Mouse (Mus musculus): ENCODE measurements around the gene Pnkp. TPM values are rescaled to one million over a fixed set of nuclear protein-coding genes. Genes with fewer than 3 reads are reported as not detected.
"Not testable (repeated sequence)": the region's sequence is repeated elsewhere in the genome, so short reads cannot be mapped to it uniquely, and the experiment has no call there.

Pnkp gene
- polyA plus RNA-seq, 1 experiment from 2014 or later, result 26.5 TPM

DNA sequence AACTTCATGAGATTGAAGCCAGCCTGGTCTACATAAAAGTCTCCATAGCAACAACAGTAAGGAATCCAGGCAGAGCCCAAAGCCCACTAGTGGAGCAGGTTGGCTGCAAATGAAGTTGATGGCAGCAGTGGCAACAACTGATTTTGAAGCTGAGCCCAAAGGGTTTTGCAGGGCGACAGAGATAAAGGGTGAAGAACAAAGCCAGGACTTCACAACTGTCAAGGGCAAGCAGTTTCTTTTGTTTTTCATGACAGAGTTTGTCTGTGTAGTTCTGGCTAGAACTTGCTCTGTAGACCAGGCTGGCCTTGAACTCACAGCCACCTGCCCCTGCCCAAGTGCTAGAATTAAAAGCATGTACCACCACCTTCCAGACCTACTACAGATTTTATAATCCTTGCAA, 14.2 kb downstream of the Pnkp start:
- Histone ChIP-seq H3K9ac (no peak overlapping the region), H3K4me1 (replicated peaks; ENCODE audit: control insufficient read depth, insufficient read depth, low read length) (peaks cover 29% of the 10 kb centered on the region), H3K4me3 (replicated peaks; ENCODE audit: low read length) (no peak overlapping the region), H3K36me3 (replicated peaks; ENCODE audit: control insufficient read depth, insufficient read depth) (peaks cover 13% of the 10 kb centered on the region), H3K9me3 (ENCODE audit: control insufficient read depth, low read length) (no peaks in the 10 kb centered on the region), H3K27me3 (ENCODE audit: control insufficient read depth, insufficient read depth, low read length) (no peaks in the 10 kb centered on the region), H3K4me2 (replicated peaks) (no peak overlapping the region), H3K27ac (no peak overlapping the region)
- ATAC-seq (ENCODE audit: low FRiP score) (no peak), DNase-seq (ENCODE audit: low spot score) (no peak)
- WGBS, result 32% methylated on average over 1 of the region's 1 CpGs

DNA sequence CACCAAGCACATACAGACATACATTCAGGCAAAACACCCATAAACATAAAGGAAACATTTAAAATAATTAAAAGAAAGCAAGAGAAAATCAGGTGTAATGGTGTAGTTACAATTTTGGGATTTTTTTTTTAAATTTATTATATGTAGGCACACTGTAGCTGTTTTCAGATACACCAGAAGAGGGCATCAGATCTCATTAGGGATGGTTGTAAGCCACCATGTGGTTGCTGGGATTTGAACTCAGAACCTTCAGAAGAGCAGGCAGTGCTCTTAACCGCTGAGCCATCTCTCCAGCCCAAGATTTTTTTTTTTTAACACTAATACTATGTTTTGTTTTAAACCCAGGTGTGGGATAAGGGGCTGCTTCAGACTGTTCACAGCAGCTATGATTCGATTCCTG, 14.8 kb downstream of the Pnkp start:
- not testable (repeated sequence) for H3K4me2 ChIP-seq (replicated peaks)

DNA sequence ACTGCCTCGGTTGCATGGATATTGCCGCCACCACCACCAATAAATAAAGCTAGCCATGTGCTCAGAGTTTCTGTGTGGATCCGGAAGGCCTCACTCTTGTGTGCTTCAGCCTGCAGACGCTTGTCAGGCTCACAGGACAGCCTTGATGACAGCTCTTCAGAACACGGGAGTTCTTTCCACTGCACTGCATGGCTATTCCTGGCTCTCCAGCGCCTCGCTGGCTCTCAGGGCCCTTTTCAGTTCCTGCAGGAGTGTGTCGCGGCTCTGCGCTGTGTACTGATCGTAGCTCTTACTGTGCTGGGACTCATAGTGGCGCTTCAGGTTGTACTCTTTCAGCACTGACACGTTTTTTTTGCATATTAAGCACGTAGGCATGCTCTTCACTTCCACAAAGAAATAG, 20.9 kb downstream of the Pnkp start:
- Histone ChIP-seq H3K27me3 (ENCODE audit: control insufficient read depth, insufficient read depth, low read length) (no peaks in the 10 kb centered on the region), H3K4me3 (replicated peaks; ENCODE audit: low read length) (no peak overlapping the region), H3K4me1 (replicated peaks; ENCODE audit: control insufficient read depth, insufficient read depth, low read length) (no peaks in the 10 kb centered on the region), H3K9me3 (ENCODE audit: control insufficient read depth, low read length) (no peaks in the 10 kb centered on the region), H3K36me3 (replicated peaks; ENCODE audit: control insufficient read depth, insufficient read depth) (peaks cover 71% of the 10 kb centered on the region), H3K27ac (no peak overlapping the region), H3K9ac (no peak overlapping the region), H3K4me2 (replicated peaks) (no peak overlapping the region)
- DNase-seq (ENCODE audit: low spot score) (no peak), ATAC-seq (ENCODE audit: low FRiP score) (no peak)
- WGBS, result 91% methylated on average over 14 of the region's 14 CpGs

More for the DNA sequence above, 14.8 kb downstream of the Pnkp start:
- Histone ChIP-seq H3K36me3 (replicated peaks; ENCODE audit: control insufficient read depth, insufficient read depth) (peaks cover 12% of the 10 kb centered on the region), H3K4me1 (replicated peaks; ENCODE audit: control insufficient read depth, insufficient read depth, low read length) (peaks cover 23% of the 10 kb centered on the region)
- ATAC-seq (ENCODE audit: low FRiP score); H3K27me3 ChIP-seq (ENCODE audit: control insufficient read depth, insufficient read depth, low read length); DNase-seq (ENCODE audit: low spot score); H3K4me3 ChIP-seq (replicated peaks; ENCODE audit: low read length); H3K9me3 ChIP-seq (ENCODE audit: control insufficient read depth, low read length); H3K27ac ChIP-seq; H3K9ac ChIP-seq: not testable (repeated sequence)
- WGBS, result 95% methylated on average over 2 of the region's 2 CpGs

DNA sequence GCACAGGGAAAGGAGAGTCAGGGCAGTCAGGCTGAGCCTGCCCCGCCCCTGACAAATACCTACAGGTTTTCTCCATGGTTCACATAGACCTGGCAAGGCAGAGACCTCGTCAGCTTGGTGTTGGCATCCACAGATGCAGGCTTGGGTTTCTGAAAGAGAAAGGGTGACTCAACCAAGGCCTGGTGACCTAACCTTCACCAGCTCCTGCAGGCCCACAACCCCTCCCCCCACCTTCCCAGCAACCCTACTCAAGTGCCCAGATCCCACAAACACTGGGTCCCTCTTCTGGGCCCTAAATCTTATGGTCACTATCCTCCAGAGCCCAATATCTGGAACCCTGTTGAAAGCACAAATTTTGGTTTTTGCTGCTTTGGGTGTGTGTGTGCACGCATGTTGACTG, 26.1 kb downstream of the Pnkp start:
- Histone ChIP-seq H3K4me2 (replicated peaks) (no peak overlapping the region), H3K4me1 (replicated peaks; ENCODE audit: control insufficient read depth, insufficient read depth, low read length) (no peaks in the 10 kb centered on the region; the same call in 1 of the 2 replicates), H3K9ac (no peak overlapping the region), H3K4me3 (replicated peaks; ENCODE audit: low read length) (no peak overlapping the region), H3K27me3 (ENCODE audit: control insufficient read depth, insufficient read depth, low read length) (no peaks in the 10 kb centered on the region), H3K27ac (no peak overlapping the region), H3K36me3 (replicated peaks; ENCODE audit: control insufficient read depth, insufficient read depth) (peaks cover 92% of the 10 kb centered on the region), H3K9me3 (ENCODE audit: control insufficient read depth, low read length) (no peaks in the 10 kb centered on the region)
- no peak for DNase-seq (ENCODE audit: low spot score)
- WGBS, result 97% methylated on average over 3 of the region's 3 CpGs
- no peak for ATAC-seq (ENCODE audit: low FRiP score)

DNA sequence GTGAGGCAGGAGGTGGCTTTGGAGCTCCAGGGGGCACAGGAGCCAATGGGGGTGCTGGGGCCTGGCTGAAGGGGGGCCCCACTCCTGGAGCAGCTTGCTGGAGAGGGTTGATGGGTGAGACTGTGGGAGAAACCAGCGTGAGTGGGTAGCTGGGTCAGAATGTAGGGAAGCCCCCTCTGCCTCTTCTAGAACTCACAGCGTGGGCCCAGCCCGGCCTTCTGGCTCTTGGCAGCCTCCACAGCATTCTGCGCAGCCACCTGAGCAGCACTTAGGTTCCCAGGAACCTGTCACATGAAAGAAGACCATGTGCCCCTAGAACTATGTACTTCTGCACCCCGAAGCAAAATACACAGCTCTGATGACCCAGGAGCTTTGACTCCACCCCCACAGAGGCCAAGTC, 27.7 kb downstream of the Pnkp start:
- DNase-seq (ENCODE audit: low spot score) (no peak), ATAC-seq (ENCODE audit: low FRiP score) (no peak)
- Histone ChIP-seq H3K36me3 (replicated peaks; ENCODE audit: control insufficient read depth, insufficient read depth) (peaks cover 91% of the 10 kb centered on the region), H3K9ac (no peak overlapping the region), H3K4me1 (replicated peaks; ENCODE audit: control insufficient read depth, insufficient read depth, low read length) (no peaks in the 10 kb centered on the region; the same call in 1 of the 2 replicates), H3K4me3 (replicated peaks; ENCODE audit: low read length) (no peak overlapping the region), H3K27ac (no peak overlapping the region), H3K27me3 (ENCODE audit: control insufficient read depth, insufficient read depth, low read length) (no peaks in the 10 kb centered on the region), H3K4me2 (replicated peaks) (no peak overlapping the region), H3K9me3 (ENCODE audit: control insufficient read depth, low read length) (no peaks in the 10 kb centered on the region)
- 93% methylated on average over 5 of the region's 5 CpGs for WGBS

DNA sequence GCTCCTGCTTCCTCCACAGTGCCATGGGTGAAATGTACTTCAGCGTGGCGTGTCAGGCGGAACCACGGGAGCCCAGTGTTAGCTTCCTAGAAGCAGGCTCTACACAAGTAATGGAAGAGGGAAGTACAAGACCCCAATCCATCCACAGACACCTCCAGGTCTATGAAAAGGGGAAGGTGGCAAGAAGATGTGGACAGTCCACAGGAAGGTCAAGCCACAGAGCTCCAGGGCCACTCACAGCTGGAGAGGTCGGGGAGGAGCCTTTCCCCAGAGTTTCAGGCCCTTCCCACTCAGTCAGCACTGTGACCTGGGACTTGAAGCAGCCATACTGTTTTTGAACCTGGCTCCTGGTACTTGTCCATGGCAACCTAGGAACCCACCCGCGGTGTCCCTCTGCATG, 30.0 kb downstream of the Pnkp start:
- Histone ChIP-seq H3K9ac (no peak overlapping the region), H3K4me1 (replicated peaks; ENCODE audit: control insufficient read depth, insufficient read depth, low read length) (peaks cover 16% of the 10 kb centered on the region), H3K4me2 (replicated peaks) (no peak overlapping the region), H3K27ac (no peak overlapping the region), H3K27me3 (ENCODE audit: control insufficient read depth, insufficient read depth, low read length) (no peaks in the 10 kb centered on the region), H3K9me3 (ENCODE audit: control insufficient read depth, low read length) (no peaks in the 10 kb centered on the region), H3K4me3 (replicated peaks; ENCODE audit: low read length) (no peak overlapping the region), H3K36me3 (replicated peaks; ENCODE audit: control insufficient read depth, insufficient read depth) (peaks cover 78% of the 10 kb centered on the region)
- 88% methylated on average over 7 of the region's 7 CpGs for WGBS
- DNase-seq (ENCODE audit: low spot score) (no peak), ATAC-seq (ENCODE audit: low FRiP score) (no peak)

DNA sequence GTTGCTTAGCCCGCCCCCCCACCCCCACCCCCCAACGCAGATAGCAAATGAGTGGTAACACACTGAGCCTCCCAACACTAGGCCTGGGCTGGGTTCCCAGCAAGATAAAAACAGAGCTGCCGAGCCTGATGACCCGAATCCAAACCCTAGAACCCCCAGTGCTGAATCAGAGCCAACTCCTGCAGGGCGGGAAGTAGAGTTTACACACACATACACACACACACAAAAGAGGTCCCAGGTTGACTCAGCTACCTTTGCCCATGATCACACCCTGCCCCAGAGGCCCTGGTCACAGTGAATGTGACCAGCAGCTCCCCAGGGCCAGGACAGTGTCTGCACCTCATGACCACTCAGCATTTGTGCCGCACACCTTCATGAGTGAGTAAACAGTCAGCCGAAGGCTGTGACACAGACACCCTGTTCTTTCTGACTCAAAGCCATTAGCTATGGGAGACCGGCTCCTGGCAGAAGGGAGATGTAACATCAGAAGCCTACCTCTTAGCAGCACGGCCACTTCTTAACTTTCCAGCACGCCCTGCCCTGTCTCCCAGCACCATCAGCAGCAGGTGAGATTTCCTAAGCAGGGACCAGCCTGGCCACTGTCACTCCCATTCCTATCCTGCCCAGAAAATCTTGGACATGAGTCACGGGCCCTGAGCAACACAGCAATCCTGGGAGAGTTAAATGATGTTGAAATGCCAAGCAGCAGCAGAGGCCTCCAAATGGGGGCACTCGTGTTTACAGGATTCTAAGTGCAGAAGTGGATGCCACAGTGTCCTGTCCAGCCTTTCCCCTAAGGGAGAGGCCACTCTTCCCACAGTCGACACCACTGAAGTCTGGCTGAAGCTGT, 31.5 kb downstream of the Pnkp start:
- H3K27ac ChIP-seq, result 0 out of 2 replicates have a peak overlapping the region, but pooled peaks have one; percentile 20
- DNase-seq (ENCODE audit: low spot score), result no peak
- peaks cover 62% of the 10 kb centered on the region for H3K36me3 ChIP-seq (replicated peaks; ENCODE audit: control insufficient read depth, insufficient read depth)
- WGBS, result 79% methylated on average over 13 of the region's 13 CpGs
- H3K4me2 ChIP-seq (replicated peaks), result 0 out of 2 replicates have a peak overlapping the region, but pooled peaks have one; percentile 17
- no peaks in the 10 kb centered on the region for H3K27me3 ChIP-seq (ENCODE audit: control insufficient read depth, insufficient read depth, low read length)
- no peak overlapping the region for H3K4me3 ChIP-seq (replicated peaks; ENCODE audit: low read length)
- no peaks in the 10 kb centered on the region for H3K9me3 ChIP-seq (ENCODE audit: control insufficient read depth, low read length)
- no peak overlapping the region for H3K9ac ChIP-seq
- peaks cover 22% of the 10 kb centered on the region for H3K4me1 ChIP-seq (replicated peaks; ENCODE audit: control insufficient read depth, insufficient read depth, low read length)
- no peak for ATAC-seq (ENCODE audit: low FRiP score)

DNA sequence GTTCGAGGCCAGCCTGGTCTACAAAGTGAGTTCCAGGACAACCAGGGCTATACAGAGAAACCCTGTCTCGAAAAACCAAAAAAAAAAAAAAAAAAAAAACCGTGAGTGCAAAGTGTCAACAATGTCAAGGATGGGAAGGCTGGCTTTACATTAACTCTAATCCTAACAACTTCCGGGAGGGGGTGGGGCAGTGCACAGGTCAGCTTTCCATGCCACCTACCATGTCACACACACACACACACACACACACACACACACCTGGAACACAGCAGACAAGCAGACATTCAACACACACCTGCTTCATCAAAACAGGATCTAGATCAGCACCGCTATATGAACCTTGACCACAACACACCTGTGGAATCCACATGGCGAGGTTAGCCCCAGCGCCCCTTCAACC, 33.2 kb downstream of the Pnkp start:
- H3K9me3 ChIP-seq (ENCODE audit: control insufficient read depth, low read length), result no peaks in the 10 kb centered on the region
- H3K4me1 ChIP-seq (replicated peaks; ENCODE audit: control insufficient read depth, insufficient read depth, low read length), result peaks cover 38% of the 10 kb centered on the region
- H3K27ac ChIP-seq, result no peak overlapping the region
- no peak for ATAC-seq (ENCODE audit: low FRiP score)
- H3K27me3 ChIP-seq (ENCODE audit: control insufficient read depth, insufficient read depth, low read length), result no peaks in the 10 kb centered on the region
- H3K4me2 ChIP-seq (replicated peaks), result peak overlapping the region; percentile 91
- H3K9ac ChIP-seq, result 0 out of 2 replicates have a peak overlapping the region, but pooled peaks have one; percentile 92
- 91% methylated on average over 6 of the region's 7 CpGs for WGBS
- peaks cover 46% of the 10 kb centered on the region for H3K36me3 ChIP-seq (replicated peaks; ENCODE audit: control insufficient read depth, insufficient read depth)
- no peak for DNase-seq (ENCODE audit: low spot score)
- H3K4me3 ChIP-seq (replicated peaks; ENCODE audit: low read length), result peak overlapping the region; percentile 90; the same call in 1 of the 2 replicates

DNA sequence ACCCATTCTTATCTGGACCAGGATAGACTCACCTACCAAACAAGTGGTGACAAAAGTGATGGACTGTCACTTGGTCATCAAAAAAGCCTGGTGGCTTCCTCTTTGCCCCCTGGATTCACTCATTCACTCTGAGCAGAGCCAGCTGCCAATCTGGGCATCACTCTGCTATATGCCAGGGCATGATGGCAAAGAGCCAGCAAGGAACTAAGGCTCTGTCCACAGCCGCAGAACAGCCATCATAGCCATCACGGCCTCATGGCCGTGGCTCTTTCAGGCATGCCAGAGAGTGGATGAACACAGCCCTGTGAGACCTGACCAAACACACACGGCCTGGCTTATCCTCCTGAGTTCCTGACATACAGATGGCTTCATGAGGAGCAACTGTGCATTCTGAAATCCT, 33.8 kb downstream of the Pnkp start:
- DNase-seq (ENCODE audit: low spot score), result no peak
- WGBS, result 62% methylated on average over 4 of the region's 4 CpGs

More for the DNA sequence above, 33.8 kb downstream of the Pnkp start:
- Histone ChIP-seq H3K9me3 (ENCODE audit: control insufficient read depth, low read length) (no peaks in the 10 kb centered on the region), H3K9ac (peak overlapping the region; percentile 92), H3K27me3 (ENCODE audit: control insufficient read depth, insufficient read depth, low read length) (no peaks in the 10 kb centered on the region), H3K4me3 (replicated peaks; ENCODE audit: low read length) (peak overlapping the region; percentile 90), H3K4me2 (replicated peaks) (peak overlapping the region; percentile 91), H3K27ac (no peak overlapping the region), H3K36me3 (replicated peaks; ENCODE audit: control insufficient read depth, insufficient read depth) (peaks cover 40% of the 10 kb centered on the region), H3K4me1 (replicated peaks; ENCODE audit: control insufficient read depth, insufficient read depth, low read length) (peaks cover 41% of the 10 kb centered on the region)
- no peak for ATAC-seq (ENCODE audit: low FRiP score)

Data from hindbrain, embryonic 14.5 days (tissue).